Mouse (Mus musculus) cerebellum, postnatal 36 days (tissue): ENCODE data around the gene Krt72.

Experiments used
- DNase-seq, 2 experiments: peaks; one replicate each; pipeline ENCODE4 v3.0.0; 2021 to 2022; ENCODE audit warnings: mixed read lengths in 2 of 2

Gene Krt72

DNA sequence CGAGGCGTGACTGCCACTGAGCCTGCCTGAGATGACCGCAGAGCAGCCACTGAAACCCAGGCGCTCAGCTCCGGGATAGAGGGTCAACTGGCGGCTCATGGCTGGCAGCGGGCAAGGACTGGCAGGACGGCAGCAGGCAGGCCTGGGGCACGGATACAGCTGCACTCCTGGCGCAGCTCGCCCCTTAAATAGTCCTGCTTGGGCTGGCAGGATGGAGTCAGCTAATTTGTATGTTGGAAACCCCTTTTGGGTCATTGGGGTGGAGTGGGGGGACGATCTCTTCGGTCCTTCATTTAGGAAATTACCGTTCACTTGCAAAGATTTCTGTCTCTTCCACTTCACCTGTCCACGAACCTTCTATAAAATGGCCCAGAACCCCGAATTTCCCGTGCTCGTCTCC lies at the start of gene Krt72:
Gene Krt72, minus strand, starts transcription at position 101 of the 400 bp plus-strand sequence.
- no peak for DNase-seq

DNA sequence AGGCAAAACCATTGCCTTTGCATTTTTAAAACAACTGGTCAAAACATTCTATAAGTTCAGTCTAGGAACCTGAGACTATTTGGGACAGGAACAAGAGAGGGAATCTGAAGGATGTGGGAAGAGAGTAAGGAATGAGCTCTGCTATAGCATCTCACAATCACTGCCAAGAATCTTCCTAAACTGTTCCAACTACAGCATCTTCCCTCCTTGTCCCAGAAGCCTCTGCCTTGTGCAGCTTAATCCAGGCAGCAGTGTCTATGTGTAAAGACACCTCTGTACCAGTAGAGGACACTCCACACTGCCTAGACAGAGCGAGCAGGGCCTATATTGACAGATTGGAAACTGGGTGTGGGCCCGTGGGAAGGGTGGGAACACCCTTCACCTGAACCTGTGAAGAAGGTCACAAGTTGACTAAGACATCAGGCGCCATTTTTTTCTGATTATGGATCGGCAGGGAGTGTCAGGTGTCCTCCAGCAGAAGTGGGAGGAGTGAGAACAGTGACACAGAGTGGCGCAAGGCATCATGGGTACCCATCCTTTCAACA lies 48.6 kb upstream of the Krt72 start:
- DNase-seq: no peak

DNA sequence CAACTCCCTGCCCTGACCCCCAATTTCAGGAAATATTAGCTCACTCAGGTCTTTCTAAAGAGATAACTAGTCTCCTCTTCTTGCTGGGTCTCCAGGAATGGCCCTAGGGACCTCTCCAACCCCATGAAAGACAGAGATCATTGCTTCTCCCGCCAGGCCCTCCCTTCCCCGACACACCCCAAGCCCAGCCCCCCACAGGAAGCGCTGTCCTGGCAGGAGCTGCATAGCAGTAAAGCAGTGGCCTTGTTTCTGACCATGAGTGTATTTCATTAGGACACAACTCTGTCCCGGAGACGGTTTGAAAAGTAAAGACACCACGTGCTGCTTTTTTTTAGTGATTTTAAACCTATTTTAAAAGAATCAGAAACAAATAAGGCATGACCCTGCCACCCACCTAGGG lies 46.9 kb upstream of the Krt72 start:
- DNase-seq: no peak

DNA sequence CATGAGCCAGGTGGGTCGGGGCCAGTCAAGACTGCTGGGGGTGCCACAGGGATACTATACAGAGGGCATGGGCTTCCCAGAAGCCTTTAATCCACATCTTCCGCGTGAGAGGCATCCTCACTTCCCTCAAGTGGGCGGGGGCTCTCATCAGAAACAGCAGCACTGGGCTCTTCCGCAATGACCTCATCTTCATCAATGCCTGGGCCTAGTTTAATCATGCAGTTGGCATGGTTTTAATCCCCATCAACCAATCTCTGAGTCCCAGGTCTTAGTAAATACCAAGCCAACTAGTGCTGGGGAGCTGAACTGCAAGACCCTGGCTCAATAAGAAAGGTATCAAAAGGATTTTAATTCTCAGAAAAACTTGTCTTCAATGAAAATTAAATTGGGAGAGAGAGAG lies 43.2 kb upstream of the Krt72 start:
- DNase-seq: no peak

DNA sequence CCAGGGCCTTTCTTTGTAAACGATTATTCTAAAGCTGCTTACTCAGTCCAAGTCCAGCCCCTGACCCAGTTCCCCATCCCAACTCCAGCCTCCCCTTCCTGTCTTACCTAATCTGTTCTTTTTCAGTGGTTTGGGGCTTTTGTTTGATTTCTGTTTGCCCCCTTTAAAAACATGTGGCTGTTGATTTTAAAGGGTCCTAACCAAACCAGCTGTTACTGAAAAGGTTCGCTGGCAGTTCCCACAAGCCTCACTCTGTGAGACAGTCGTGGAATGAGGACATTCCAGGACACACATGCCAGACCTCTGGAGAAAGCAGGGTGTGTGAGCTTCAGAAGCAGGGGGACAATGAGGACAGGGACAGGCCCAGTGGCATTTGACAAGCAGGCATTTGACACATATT lies 35.5 kb upstream of the Krt72 start:
- no peak for DNase-seq

DNA sequence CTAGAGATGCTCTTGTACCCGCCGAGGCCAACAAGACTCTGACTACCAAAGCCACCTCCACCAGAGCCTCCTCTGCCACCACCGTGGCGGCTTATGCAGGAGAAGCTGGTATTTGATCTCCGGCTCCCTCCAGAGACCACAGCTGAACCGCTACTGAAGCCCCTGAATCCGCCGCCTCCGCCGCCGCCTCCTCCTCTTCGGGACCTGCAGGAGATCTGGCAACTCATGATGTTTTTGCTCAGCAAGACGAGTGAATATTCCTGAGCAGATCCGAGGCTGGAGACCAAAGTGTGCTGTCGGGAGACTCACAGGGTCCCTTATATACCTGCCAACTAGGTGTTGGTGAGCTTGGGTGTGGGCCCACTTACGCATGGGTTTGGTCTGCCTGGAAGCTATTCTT lies 31.6 kb upstream of the Krt72 start, which contains the start of gene Krt2:
Gene Krt2, minus strand, starts transcription at position 295 of the 400 bp plus-strand sequence.
- no peak for DNase-seq

DNA sequence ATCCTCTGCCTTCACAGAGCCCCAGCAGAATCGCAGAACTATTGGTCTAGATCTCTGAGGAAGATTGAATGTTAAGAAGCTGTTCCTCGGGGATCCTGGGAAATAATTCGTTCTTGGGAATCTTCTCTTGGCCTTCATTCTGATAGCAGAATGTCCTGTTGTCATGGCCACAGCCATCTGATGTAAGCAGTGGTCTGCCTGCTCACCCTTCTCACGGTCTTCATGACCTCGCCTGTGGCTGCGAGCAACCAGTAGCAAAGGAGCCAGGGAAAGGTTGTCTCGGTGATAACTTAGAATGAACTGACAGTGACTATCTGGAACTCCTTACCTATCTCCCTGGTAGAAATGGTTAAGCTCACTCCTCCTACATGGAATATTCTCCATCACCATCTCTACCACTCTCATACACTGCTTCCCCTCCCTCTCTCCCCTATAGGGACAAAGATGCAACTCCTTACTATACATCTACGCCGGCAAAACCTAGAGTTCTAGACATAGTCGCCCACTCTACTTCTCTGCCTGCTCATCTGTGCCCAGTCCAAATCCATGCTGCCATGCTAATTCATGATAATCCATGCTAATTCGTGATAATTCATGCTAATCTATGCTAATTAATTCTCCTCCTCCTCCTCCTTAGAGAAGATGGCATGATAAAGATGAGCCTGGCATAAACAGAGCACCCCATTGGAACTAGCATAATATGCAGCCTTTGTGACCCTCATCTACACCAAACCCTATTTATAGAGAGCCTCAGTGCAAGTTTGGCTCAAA lies 17.0 kb upstream of the Krt72 start:
- no peak for DNase-seq

DNA sequence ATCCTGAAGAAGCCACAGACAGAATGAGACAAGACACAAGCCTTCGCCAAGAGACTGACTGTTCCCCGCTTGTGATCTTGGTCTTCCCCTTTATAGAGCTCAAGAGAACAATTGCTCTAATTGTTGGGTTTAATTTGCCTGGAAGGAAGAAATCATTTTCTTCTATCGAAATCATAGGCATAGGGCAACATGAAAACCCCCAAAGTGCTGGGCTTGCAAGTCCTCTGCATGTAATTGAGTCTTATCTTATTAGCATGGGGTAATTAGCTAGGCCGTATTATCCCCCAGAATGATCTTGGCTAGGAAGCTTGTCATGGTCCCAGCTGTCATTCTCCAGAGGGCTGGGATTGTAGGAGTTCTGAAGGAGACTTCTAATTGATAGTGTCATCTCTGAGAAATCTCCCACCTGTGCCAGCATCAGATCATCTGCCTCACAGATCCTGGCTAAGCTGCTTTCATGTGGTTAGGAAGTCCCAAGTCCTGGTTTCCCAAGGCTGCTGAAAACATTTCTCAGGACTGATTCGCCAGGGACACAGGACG lies 16.1 kb upstream of the Krt72 start, which contains the start of gene Krt73:
Gene Krt73, minus strand, starts transcription at position 51 of the 540 bp plus-strand sequence.
- no peak for DNase-seq

DNA sequence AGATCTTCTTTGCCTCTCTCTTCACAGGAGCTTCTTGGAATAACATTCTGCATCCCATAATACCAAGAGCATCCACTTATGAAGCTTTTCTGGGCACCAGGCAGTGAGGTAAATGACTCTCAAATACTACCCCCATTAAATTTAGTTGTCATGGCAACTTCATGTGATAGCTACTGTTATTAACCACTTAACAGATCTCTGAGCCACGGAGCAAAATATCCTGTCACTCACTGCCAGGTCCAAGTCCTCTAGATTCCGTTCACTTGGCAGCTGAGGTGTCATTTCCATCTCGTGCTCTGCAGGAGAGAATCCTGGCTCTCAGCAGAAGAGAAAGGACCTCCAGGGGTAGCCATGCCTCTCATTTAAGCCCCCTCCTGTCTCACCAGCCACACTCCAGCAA lies 4.6 kb upstream of the Krt72 start:
- DNase-seq: no peak

DNA sequence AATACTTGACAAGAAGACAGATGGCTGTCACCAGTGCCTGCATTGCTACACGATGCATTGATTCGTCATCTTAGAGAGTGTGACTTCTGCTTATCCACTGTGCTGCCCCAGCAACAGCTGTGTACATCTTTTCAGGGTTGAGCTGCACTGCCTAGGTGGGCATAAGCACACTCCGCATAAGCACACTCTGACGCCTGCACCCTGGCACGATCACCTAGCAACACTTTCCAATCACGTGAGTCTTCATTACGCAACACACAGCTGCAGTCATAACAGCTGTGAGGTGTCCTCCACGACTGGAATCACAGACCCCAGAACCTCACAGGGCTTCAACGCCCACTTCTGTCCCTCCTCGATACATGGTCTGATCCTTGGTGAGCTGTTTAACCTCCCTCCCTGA lies 12.8 kb downstream of the Krt72 start:
- no peak for DNase-seq

DNA sequence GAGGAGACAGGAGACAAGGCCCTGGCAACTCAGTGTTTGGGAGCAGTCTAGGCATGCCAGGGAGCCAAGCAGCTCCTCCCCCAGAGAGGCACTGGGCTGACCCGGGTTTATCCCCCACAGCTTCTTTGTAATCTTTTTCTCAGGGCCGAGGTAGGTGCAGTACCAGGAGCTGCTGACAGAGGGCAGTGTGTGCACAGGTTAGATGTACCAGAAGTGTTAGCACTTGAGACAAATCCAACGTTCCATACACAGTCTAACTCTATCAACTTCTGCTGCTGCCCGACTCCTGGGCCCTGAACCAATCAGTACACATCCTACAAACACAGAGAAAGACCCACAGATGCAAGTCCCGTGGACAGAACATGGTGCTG lies 13.6 kb downstream of the Krt72 start:
- peak; percentile 82 to 89 for DNase-seq

DNA sequence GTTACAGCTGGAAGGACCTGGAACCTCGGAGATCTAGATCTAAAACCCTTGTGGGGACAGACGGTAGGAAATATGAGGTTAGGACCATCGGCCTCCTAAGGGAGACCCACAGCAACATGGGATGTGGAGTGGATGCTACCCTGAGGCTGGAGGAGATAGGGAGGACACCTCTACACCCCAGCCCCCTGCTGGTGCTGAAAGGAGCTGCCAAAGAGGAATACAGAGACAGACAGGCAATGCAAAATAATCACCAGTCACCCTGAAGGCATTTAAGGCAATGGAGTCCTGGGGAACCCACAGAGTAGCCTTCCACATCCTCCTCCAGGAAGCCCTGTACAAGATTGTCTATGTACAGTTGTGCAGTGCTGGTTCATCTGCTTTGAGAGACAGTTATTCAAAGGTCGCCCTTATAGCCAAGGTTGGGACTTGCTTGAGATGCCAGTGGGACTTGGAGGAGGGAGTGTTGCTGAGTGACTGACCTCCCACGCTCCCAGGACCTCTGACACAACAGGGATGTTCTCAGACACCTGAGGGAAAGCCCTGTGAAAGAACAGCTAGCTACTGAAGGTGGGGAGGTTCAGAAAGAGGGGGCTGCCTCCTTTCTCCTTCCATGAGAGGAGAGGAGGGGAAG lies 14.1 kb downstream of the Krt72 start:
- DNase-seq: no peak

DNA sequence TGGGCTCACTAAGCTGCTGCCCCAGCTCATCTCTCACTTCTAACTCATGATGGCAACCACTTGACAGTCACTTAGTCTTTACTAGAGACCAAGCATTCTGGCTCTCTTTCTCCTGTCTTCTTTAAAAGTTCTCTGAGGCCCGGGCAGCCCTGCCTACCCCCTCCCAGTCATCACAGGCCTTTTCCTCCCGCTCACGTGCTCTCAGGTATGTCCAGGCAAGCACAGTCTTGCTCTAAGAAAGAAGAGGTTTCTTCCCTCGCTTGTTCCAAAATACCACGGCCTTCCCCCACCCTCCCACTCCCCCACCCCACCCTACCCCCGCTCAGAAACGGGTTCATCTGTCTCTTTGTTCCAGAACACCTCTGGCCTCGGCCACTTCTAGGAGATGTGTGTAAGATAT lies 16.0 kb downstream of the Krt72 start:
- DNase-seq: no peak

DNA sequence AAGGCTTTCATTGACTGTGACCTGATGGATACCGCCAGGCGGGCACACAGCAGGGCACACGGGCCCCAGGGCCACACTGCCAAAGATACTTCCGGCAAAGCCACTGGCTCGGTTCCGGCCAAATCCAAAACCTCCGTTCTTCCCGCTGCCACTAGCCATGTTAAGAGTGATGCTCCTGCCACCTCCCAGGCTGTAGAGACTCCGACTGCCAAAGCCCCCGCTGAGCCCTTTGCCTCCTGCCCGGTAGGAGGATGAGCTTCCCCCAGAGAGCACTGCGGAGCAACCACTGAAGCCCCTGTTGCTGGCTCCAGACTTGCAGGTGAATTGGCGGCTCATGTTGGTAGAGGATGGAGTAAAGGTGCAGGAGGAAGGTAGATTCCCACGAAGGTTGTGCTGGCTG lies 43.5 kb downstream of the Krt72 start, which contains the start of gene Krt71:
Gene Krt71, minus strand, starts transcription at position 399 of the 400 bp plus-strand sequence.
- DNase-seq: peak; percentile 60 to 65

DNA sequence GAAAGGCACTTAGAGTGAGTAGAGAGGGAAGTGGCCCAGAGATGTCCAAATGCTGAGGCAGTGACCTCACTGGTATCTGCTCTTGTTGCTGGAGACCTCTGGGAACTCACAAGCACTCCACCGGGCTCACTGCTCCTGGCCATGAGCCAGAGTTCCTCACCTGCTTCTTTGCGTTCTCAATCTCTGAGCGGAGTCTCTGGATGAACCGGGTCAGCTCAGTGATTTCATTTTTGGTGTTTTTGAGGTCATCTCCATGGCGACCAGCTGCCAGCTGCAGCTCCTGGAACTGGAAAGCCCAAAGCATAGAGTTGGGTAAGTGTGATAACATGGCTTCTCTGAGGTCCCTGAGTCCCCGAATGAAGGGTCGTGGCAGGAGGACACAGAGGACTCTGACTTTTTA lies 48.5 kb downstream of the Krt72 start:
- no peak for DNase-seq

DNA sequence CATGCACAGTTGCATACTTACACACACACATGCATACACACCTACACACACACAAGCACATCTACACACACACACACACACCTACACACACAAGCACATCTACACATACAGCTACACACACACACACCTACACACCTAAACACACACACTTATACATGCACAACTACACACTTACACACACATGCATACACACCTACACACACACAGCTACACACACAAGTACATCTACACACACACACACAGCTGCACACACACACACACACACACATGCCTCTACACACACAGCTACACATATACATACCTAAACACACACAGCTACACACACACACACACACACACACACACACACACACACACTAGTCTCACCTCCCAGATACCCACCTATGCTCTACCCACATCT lies 55.6 kb downstream of the Krt72 start:
- no peak for DNase-seq
